ENCODE assay signal across 8 mouse cellular contexts in genomic region chr4:44083945-44084344, GRCm38 (mm10). TPM values are rescaled to one million over a fixed set of nuclear protein-coding genes. Genes with fewer than 3 reads are reported as not detected.
A peak's percentile ranks its signal among the peaks of the same experiment; 100 is the strongest.
DNase-seq lines count a peak whose midpoint lies in the region; ATAC-seq lines count a peak whose summit lies in the region.

Gne (minus strand) TSS chr4:44084177.

- WGBS in neural tube, embryonic 11.5 days = 18% methylated on average over 11 of the region's 11 CpGs
- 10% methylated on average over 11 of the region's 11 CpGs for WGBS in embryonic facial prominence, embryonic 15.5 days

- H3K4me2 ChIP-seq in neural tube, embryonic 11.5 days (ENCODE audit: low read depth) = no peak within 1 kb of the TSS
- H3K4me2 ChIP-seq in embryonic facial prominence, embryonic 15.5 days (replicated peaks) = peak within 1 kb of the TSS; percentile 32

- no peaks in the 10 kb centered on the region for H3K9me3 ChIP-seq in neural tube, embryonic 11.5 days (ENCODE audit: control insufficient read depth, low read length)
- H3K9me3 ChIP-seq in embryonic facial prominence, embryonic 15.5 days (replicated peaks) = no peaks in the 10 kb centered on the region

- H3K4me3 ChIP-seq in neural tube, embryonic 11.5 days (ENCODE audit: low read depth, low read length) = no peak within 1 kb of the TSS
- no peak within 1 kb of the TSS; the same call in 1 of the 2 replicates for H3K4me3 ChIP-seq in embryonic facial prominence, embryonic 15.5 days (replicated peaks)

- H3K36me3 ChIP-seq in neural tube, embryonic 11.5 days (ENCODE audit: control insufficient read depth, insufficient read depth, low read length) = no peaks in the 10 kb centered on the region
- H3K36me3 ChIP-seq in embryonic facial prominence, embryonic 15.5 days = no peaks in the 10 kb centered on the region

- H3K4me1 ChIP-seq in neural tube, embryonic 11.5 days (ENCODE audit: control insufficient read depth, insufficient read depth, low read length) = no peaks in the 10 kb centered on the region
- peaks cover 5% of the 10 kb centered on the region; the same call in 1 of the 2 replicates for H3K4me1 ChIP-seq in embryonic facial prominence, embryonic 15.5 days

- DNase-seq in neural tube, embryonic 11.5 days (ENCODE audit: low spot score) = no peak
- no peak for DNase-seq in neural tube, embryonic 10.5 days (ENCODE audit: extremely low spot score, low spot score)
- DNase-seq in heart, postnatal 4 days = peak; percentile 44
- no peak for DNase-seq in layer of hippocampus, postnatal 25 days (ENCODE audit: extremely low spot score in 1 of 2, low spot score in 1 of 2)
- peak; percentile 51 to 62 for DNase-seq in lung, postnatal 4 days
- no peak for DNase-seq in retina, embryonic 14.5 days (ENCODE audit: low spot score)
- DNase-seq in spleen, adult 18-20 months = no peak

- ATAC-seq in neural tube, embryonic 11.5 days (ENCODE audit: insufficient read depth, low FRiP score, low TSS enrichment) = no peak
- ATAC-seq in embryonic facial prominence, embryonic 15.5 days (ENCODE audit: insufficient number of reproducible peaks, low FRiP score, low TSS enrichment, low read depth) = peak; percentile 60; the same call in 1 of the 2 replicates

- H3K27ac ChIP-seq in neural tube, embryonic 11.5 days (ENCODE audit: low read depth, low read length) = no peak within 1 kb of the TSS
- no peak within 1 kb of the TSS for H3K27ac ChIP-seq in embryonic facial prominence, embryonic 15.5 days (replicated peaks)

- H3K27me3 ChIP-seq in neural tube, embryonic 11.5 days (ENCODE audit: control insufficient read depth, insufficient read depth, low read length) = no peaks in the 10 kb centered on the region
- H3K27me3 ChIP-seq in embryonic facial prominence, embryonic 15.5 days = no peaks in the 10 kb centered on the region

- H3K9ac ChIP-seq in neural tube, embryonic 11.5 days (ENCODE audit: low read length) = no peak within 1 kb of the TSS
- H3K9ac ChIP-seq in embryonic facial prominence, embryonic 15.5 days = no peak within 1 kb of the TSS

RNA-seq across cellular contexts. Expression of gene Gne, which starts in this region (rescaled TPM):
- 22.3 and 23.2 TPM in 2 replicates for polyA plus RNA-seq in neural tube, embryonic 11.5 days (2014; fragmentation: Nextera tagmentation; extraction: Ambion mirVana)
- 25.5 and 26.1 TPM in 2 replicates for polyA plus RNA-seq in embryonic facial prominence, embryonic 15.5 days (2015; fragmentation: Nextera tagmentation; extraction: Ambion mirVana)
- total RNA-seq in heart, postnatal 4 days (2021) = 10 to 100 TPM; 46.6 to 49.7 TPM
- 10 to 100 TPM; 46.3 to 47.5 TPM for total RNA-seq in layer of hippocampus, postnatal 25 days (2021)

Comparison
In these comparisons a context has a peak if more than half of its experiments do, and no peak if none do; other contexts are left out.
1. DNase-seq: peak in heart, postnatal 4 days (single experiment) and lung, postnatal 4 days (2 of 2); none in neural tube, embryonic 11.5 days (single experiment), neural tube, embryonic 10.5 days (single experiment), layer of hippocampus, postnatal 25 days (0 of 2), retina, embryonic 14.5 days (single experiment) and spleen, adult 18-20 months (0 of 2).